Mouse (Mus musculus): ENCODE data around the gene Taar5. TPM values are rescaled to one million over a fixed set of nuclear protein-coding genes. Genes with fewer than 3 reads are reported as not detected.

The Taar5 gene
- polyA plus RNA-seq (2017; shearing (Covaris generic)): not detected

DNA sequence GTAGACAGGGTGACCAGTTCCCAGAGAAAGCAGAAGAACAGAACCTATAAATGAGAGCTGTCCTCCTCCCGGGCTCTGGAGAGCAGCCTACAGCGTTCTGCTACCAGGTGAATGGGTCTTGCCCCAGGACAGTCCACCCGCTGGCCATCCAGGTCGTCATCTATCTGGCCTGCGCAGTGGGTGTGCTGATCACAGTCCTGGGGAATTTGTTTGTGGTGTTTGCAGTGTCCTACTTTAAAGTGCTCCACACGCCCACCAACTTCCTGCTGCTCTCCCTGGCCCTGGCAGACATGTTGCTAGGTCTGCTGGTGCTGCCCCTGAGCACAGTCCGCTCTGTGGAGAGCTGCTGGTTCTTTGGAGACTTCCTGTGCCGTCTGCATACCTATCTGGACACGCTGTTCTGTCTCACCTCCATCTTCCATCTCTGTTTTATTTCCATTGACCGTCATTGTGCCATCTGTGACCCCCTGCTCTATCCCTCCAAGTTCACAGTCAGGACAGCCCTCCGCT, at the start of gene Taar5:
Gene Taar5 (plus strand): TSS at position 51 of the 510 bp plus-strand sequence.

DNA sequence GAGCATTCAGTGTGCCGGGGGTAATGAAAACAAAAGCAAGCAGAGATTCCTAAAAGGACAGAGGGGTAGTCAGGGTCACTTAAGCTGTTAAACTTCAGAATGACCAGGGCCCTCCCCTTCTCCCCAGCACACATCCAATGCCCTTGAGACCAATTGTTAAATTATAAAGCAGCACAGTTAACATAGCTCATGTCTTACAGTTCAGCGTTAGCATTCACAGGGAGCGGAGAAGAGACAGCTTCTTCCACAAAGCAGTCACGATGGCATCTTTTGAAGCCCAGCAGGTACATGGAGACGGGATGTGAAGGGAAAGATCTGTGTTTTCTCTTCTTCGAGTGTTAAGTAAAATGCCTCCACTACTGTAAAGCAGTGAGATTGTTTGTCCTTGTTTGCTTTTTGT, 32.2 kb upstream of the Taar5 start, which contains the start of gene Taar2:
Gene Taar2 (plus strand): TSS at position 261 of the 400 bp plus-strand sequence.

DNA sequence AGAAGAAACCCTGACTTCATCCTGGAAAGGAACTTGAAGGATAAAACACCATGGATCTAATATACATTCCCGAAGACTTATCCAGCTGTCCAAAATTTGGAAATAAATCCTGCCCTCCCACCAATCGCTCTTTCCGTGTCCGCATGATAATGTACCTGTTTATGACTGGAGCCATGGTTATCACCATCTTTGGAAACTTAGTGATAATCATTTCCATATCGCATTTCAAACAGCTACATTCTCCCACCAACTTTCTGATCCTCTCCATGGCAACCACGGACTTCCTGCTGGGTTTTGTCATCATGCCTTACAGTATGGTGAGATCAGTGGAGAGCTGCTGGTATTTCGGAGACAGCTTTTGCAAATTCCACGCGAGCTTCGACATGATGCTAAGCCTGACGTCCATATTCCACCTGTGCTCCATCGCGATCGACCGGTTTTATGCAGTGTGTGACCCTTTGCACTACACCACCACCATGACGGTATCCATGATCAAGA, 20.9 kb upstream of the Taar5 start, which contains the start of gene Taar3:
Gene Taar3 (plus strand): TSS at position 51 of the 498 bp plus-strand sequence.

DNA sequence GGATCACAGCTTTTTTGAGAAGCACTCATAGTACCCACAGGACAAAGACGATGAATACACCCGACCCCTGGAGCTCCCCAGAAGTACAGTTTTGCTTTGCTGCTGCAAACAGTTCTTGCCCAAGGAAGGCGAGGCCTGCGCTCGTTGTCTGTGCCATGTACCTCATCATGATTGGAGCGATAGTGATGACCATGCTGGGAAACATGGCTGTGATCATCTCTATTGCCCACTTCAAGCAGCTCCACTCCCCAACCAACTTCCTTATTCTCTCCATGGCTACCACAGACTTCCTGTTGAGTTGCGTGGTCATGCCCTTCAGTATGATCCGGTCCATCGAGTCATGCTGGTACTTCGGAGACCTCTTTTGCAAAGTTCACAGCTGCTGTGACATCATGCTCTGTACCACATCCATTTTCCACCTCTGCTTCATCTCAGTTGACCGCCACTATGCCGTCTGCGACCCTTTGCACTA, 10.0 kb upstream of the Taar5 start, which contains the start of gene Taar4:
Gene Taar4 (plus strand): TSS at position 51 of the 472 bp plus-strand sequence.

DNA sequence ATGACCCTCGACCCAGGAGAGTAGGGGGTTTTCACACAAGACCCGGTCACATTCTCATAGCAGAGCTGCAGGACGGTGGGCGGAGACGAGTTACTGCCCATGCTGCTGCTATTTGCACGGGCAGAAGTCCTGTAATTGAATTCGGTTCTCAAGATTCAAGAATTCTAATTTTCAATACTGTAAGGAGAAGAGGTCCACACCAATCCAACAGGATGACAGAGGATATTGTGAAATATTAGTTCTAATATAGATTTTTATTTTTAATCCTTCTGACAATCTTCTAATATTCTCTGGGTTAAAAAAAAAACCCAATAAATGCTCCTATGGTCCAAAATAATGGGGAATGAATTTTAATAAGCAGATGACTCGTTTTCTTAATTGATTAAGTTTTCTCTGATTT, 15.0 kb downstream of the Taar5 start, which contains the start of gene Taar6:
Gene Taar6 (minus strand): TSS at position 101 of the 400 bp plus-strand sequence.

DNA sequence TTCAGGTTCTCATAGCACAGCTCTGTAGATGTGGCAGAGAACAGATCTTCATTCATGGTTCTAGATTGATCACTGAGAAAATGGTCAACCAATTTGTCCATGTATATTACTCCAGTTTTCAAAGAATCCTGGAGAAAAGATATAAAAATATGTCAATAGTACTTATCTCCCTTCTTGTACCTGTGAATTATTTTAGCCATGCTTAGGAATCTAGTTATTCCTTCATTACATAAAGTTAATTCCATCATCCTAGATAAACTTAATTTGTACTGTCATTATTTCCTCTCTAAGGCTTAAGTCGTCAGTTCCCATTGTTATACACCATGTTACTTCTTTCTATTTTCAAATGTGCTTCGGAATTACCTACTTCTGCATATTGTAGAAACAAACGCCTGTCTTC, 22.9 kb downstream of the Taar5 start, which contains the start of gene Taar7a:
Gene Taar7a (minus strand): TSS at position 101 of the 400 bp plus-strand sequence.

DNA sequence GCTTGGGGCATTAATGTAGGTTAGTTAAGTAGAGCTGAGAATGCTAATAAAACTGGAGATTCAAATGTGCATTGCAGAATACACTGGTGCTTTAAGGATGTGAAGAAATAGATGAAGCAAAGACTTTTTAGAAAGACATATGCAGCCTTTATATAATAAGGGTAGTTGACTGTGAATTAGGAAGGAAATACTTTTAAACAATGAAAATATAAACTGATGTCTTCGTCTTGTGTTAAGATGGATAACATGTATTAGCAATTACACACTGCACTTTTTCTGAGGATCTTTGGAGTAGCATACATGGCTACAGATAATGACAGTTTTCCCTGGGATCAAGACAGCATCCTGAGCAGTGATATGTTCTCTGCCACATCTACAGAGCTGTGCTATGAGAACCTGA, 29.1 kb downstream of the Taar5 start, which contains the start of gene Taar7b:
Gene Taar7b (plus strand): TSS at position 301 of the 400 bp plus-strand sequence.

Other genes starting within 250 kb of the Taar5 start
- gene Rps12, start 183.4 kb upstream of the Taar5 start, polyA plus RNA-seq (2017; shearing (Covaris generic)): 50.4 TPM
- gene Slc18b1, start 173.7 kb upstream of the Taar5 start, polyA plus RNA-seq (2017; shearing (Covaris generic)): not detected
- 0.28 TPM for gene Vnn3, start 119.2 kb upstream of the Taar5 start, polyA plus RNA-seq (2017; shearing (Covaris generic))
- not detected for gene Vnn1, start 76.0 kb upstream of the Taar5 start, polyA plus RNA-seq (2017; shearing (Covaris generic))
- not detected for gene Taar1, start 50.4 kb upstream of the Taar5 start, polyA plus RNA-seq (2017; shearing (Covaris generic))
- not detected for gene Taar2, start 32.1 kb upstream of the Taar5 start, polyA plus RNA-seq (2017; shearing (Covaris generic))
- gene Taar3, start 21.1 kb upstream of the Taar5 start, polyA plus RNA-seq (2017; shearing (Covaris generic)): not detected
- gene Taar4, start 10.2 kb upstream of the Taar5 start, polyA plus RNA-seq (2017; shearing (Covaris generic)): not detected
- not detected for gene Taar6, start 14.9 kb downstream of the Taar5 start, polyA plus RNA-seq (2017; shearing (Covaris generic))
- not detected for gene Taar7a, start 22.8 kb downstream of the Taar5 start, polyA plus RNA-seq (2017; shearing (Covaris generic))
- not detected for gene Taar7b, start 29.2 kb downstream of the Taar5 start, polyA plus RNA-seq (2017; shearing (Covaris generic))
- gene Taar7d, start 56.5 kb downstream of the Taar5 start, polyA plus RNA-seq (2017; shearing (Covaris generic)): not detected
- not detected for gene Taar7e, start 66.9 kb downstream of the Taar5 start, polyA plus RNA-seq (2017; shearing (Covaris generic))
- not detected for gene Taar7f, start 78.8 kb downstream of the Taar5 start, polyA plus RNA-seq (2017; shearing (Covaris generic))
- 0.38 TPM for gene Taar8a, start 105.8 kb downstream of the Taar5 start, polyA plus RNA-seq (2017; shearing (Covaris generic))
- gene Taar8b, start 121.6 kb downstream of the Taar5 start, polyA plus RNA-seq (2017; shearing (Covaris generic)): not detected
- gene Taar8c, start 131.2 kb downstream of the Taar5 start, polyA plus RNA-seq (2017; shearing (Covaris generic)): not detected
- gene Taar9, start 138.8 kb downstream of the Taar5 start, polyA plus RNA-seq (2017; shearing (Covaris generic)): not detected
- gene Stx7, start 178.6 kb downstream of the Taar5 start, polyA plus RNA-seq (2017; shearing (Covaris generic)): 19.9 TPM

Data from effector memory CD4-positive, alpha-beta T cell, adult 7 months (primary cell).